11 mouse cellular contexts compared by ENCODE assay signal in genomic region chr11:109873852-109874610, GRCm38 (mm10). TPM values are rescaled to one million over a fixed set of nuclear protein-coding genes. Genes with fewer than 3 reads are reported as not detected.
DNase-seq lines count a peak whose midpoint lies in the region; ATAC-seq and TF ChIP-seq lines count a peak whose summit lies in the region.
"Had no signal": no experiment of that assay in that cellular context is flagged by ENCODE, and none has a peak within 500 bp of the region (broad histone marks: within the 10 kb centered on the region; RNA-seq: fewer than 3 reads in every experiment).

No protein-coding gene starts in this region.

- intact Hi-C loops in gastrocnemius, adult 2 months (cut with DNase I): loop anchor here (1.0 to 2.0 kb wide), 2 partner anchors 237 to 394 kb away; no protein-coding TSS in a partner anchor

- H3K4me2 ChIP-seq in lung, postnatal 0 days (replicated peaks; ENCODE audit: low read depth, low read length): no peak overlapping the region
- H3K4me2 ChIP-seq in forebrain, embryonic 16.5 days (ENCODE audit: low read length): no peak overlapping the region

- no peak for TF ChIP-seq POLR2A in thymus, adult 2 months (IDR thresholded peaks at IDR 0.05; ENCODE audit: control insufficient read depth, extremely low read depth, insufficient read depth, low read length, poor library complexity)

- H3K9me3 ChIP-seq in lung, postnatal 0 days (ENCODE audit: low read length): no peaks in the 10 kb centered on the region
- H3K9me3 ChIP-seq in forebrain, embryonic 16.5 days (ENCODE audit: control insufficient read depth, low read length): no peaks in the 10 kb centered on the region
- no peaks in the 10 kb centered on the region for H3K9me3 ChIP-seq in midbrain, embryonic 10.5 days (replicated peaks)

- no peaks in the 10 kb centered on the region for H3K36me3 ChIP-seq in lung, postnatal 0 days (ENCODE audit: insufficient read depth, low read length)
- no peaks in the 10 kb centered on the region for H3K36me3 ChIP-seq in forebrain, embryonic 16.5 days (ENCODE audit: control insufficient read depth, insufficient read depth)
- H3K36me3 ChIP-seq in midbrain, embryonic 10.5 days: no peaks in the 10 kb centered on the region
- no peaks in the 10 kb centered on the region for H3K36me3 ChIP-seq in thymus, adult 2 months (ENCODE audit: control insufficient read depth, insufficient read depth, low read length)

- no peaks in the 10 kb centered on the region for H3K27me3 ChIP-seq in lung, postnatal 0 days (replicated peaks; ENCODE audit: insufficient read depth, low read length)
- no peaks in the 10 kb centered on the region for H3K27me3 ChIP-seq in forebrain, embryonic 16.5 days (replicated peaks; ENCODE audit: control insufficient read depth, insufficient read depth, low read length)
- no peaks in the 10 kb centered on the region for H3K27me3 ChIP-seq in midbrain, embryonic 10.5 days (ENCODE audit: low read depth, poor library complexity, severe bottlenecking)
- no peaks in the 10 kb centered on the region for H3K27me3 ChIP-seq in thymus, adult 2 months (ENCODE audit: control insufficient read depth, insufficient read depth, low read length)

- no peak for TF ChIP-seq EP300 in lung, postnatal 0 days (IDR thresholded peaks at IDR 0.05)

- no peaks in the 10 kb centered on the region for H3K4me1 ChIP-seq in lung, postnatal 0 days (ENCODE audit: insufficient read depth, low read depth, low read length)
- no peaks in the 10 kb centered on the region for H3K4me1 ChIP-seq in forebrain, embryonic 16.5 days (replicated peaks; ENCODE audit: control insufficient read depth, insufficient read depth, low read length)
- H3K4me1 ChIP-seq in midbrain, embryonic 10.5 days: no peaks in the 10 kb centered on the region
- H3K4me1 ChIP-seq in thymus, adult 2 months (replicated peaks; ENCODE audit: control insufficient read depth, insufficient read depth, low read length): no peaks in the 10 kb centered on the region

- H3K4me3 ChIP-seq in gastrocnemius, adult 2 months: peak overlapping the region; percentile 63
- no peak overlapping the region for H3K4me3 ChIP-seq in lung, postnatal 0 days (ENCODE audit: low read depth, low read length)
- H3K4me3 ChIP-seq in forebrain, embryonic 16.5 days (replicated peaks; ENCODE audit: low read length): no peak overlapping the region
- H3K4me3 ChIP-seq in midbrain, embryonic 10.5 days: no peak overlapping the region
- no peak overlapping the region for H3K4me3 ChIP-seq in thymus, adult 2 months (ENCODE audit: control insufficient read depth, insufficient read depth, low read length)

- peak; percentile 70 for DNase-seq in gastrocnemius, adult 18-20 months (ENCODE audit: low spot score)
- DNase-seq in gastrocnemius, postnatal 4 days (ENCODE audit: low spot score in 2 of 2): no peak
- peak; percentile 72 for DNase-seq in gastrocnemius, adult 2 months
- peak; percentile 51 for DNase-seq in heart, postnatal 4 days
- peak; percentile 46 for DNase-seq in lung, postnatal 0 days (ENCODE audit: low spot score)
- DNase-seq in midbrain, embryonic 10.5 days (ENCODE audit: low spot score): no peak
- DNase-seq in thymus, adult 2 months: no peak
- DNase-seq: right cerebral cortex, postnatal 25 days had no signal

- peak overlapping the region; percentile 89 for H3K27ac ChIP-seq in gastrocnemius, adult 2 months
- H3K27ac ChIP-seq in lung, postnatal 0 days (ENCODE audit: low read length): peak overlapping the region; percentile 54; the same call in 1 of the 2 replicates
- H3K27ac ChIP-seq in forebrain, embryonic 16.5 days (ENCODE audit: low read length): no peak overlapping the region
- no peak overlapping the region for H3K27ac ChIP-seq in midbrain, embryonic 10.5 days (replicated peaks)
- H3K27ac ChIP-seq in thymus, adult 2 months (ENCODE audit: control insufficient read depth, insufficient read depth, low read length): no peak overlapping the region

- WGBS in lung, postnatal 0 days: 69% methylated on average over 22 of the region's 22 CpGs
- 86% methylated on average over 22 of the region's 22 CpGs for WGBS in forebrain, embryonic 16.5 days
- 89% methylated on average over 22 of the region's 22 CpGs for WGBS in midbrain, embryonic 10.5 days
- 79% methylated on average over 22 of the region's 22 CpGs for WGBS in thymus, adult 2 months

- no peak for TF ChIP-seq CTCF in gastrocnemius, adult 2 months (IDR thresholded peaks at IDR 0.05)
- TF ChIP-seq CTCF in lung, postnatal 0 days (IDR thresholded peaks at IDR 0.05): no peak
- TF ChIP-seq CTCF in thymus, adult 2 months (IDR thresholded peaks at IDR 0.05; ENCODE audit: borderline replicate concordance, control insufficient read depth, extremely low read depth, insufficient read depth, low read length, poor library complexity): no peak

- peak; percentile 56 for ATAC-seq in lung, postnatal 0 days
- ATAC-seq in forebrain, embryonic 16.5 days: no peak

- H3K9ac ChIP-seq in lung, postnatal 0 days (replicated peaks; ENCODE audit: low read depth): no peak overlapping the region
- H3K9ac ChIP-seq in forebrain, embryonic 16.5 days (replicated peaks; ENCODE audit: low read depth, low read length): no peak overlapping the region

RNA-seq across cellular contexts. Expression of gene 1700012B07Rik, which starts 46.2 kb away (rescaled TPM):
- not detected for total RNA-seq in gastrocnemius, adult 18-20 months (2021)
- total RNA-seq in gastrocnemius, postnatal 4 days (2021): not detected
- total RNA-seq in gastrocnemius, adult 2 months (2021): not detected
- not detected for total RNA-seq in heart, postnatal 4 days (2021)
- 0.15 TPM in 1 of 2 replicates, not detected in the other for polyA plus RNA-seq in lung, postnatal 0 days (2015; fragmentation: Nextera tagmentation; extraction: Ambion mirVana)
- not detected in 2 replicates for polyA plus RNA-seq in forebrain, embryonic 16.5 days (2015; fragmentation: Nextera tagmentation; extraction: Ambion mirVana)
- polyA plus RNA-seq in midbrain, embryonic 10.5 days (2016; fragmentation: Nextera tagmentation; extraction: Ambion mirVana): not detected in 2 replicates
- polyA plus RNA-seq in thymus, adult 2 months (2012; rRNA removed): 0.11 TPM in 1 of 2 replicates, not detected in the other
- total RNA-seq: left cerebral cortex, adult 18-20 months; midbrain, postnatal 0 days had no signal
- polyA plus RNA-seq: midbrain, postnatal 0 days had no signal

Comparison
In these comparisons a context has a peak if more than half of its experiments do, and no peak if none do; other contexts are left out.
1. DNase-seq: peak in gastrocnemius, adult 18-20 months (single experiment), gastrocnemius, adult 2 months (single experiment), heart, postnatal 4 days (single experiment) and lung, postnatal 0 days (single experiment); none in gastrocnemius, postnatal 4 days (0 of 2), midbrain, embryonic 10.5 days (single experiment) and thymus, adult 2 months (single experiment).
2. H3K27ac ChIP-seq: peak in gastrocnemius, adult 2 months (single experiment) and lung, postnatal 0 days (single experiment); none in forebrain, embryonic 16.5 days (single experiment), midbrain, embryonic 10.5 days (single experiment) and thymus, adult 2 months (single experiment).